Mouse (Mus musculus) spleen, postnatal 10 days (tissue): ENCODE results near the gene Ces3a.
"Not testable (repeated sequence)": the region's sequence is repeated elsewhere in the genome, so short reads cannot be mapped to it uniquely, and the experiment has no call there.

ENCODE experiments used
- DNase-seq, 2 experiments: peaks; one replicate each; pipeline ENCODE4 v3.0.0; 2021 to 2022; ENCODE audit warnings: low spot score in 2 of 2

The Ces3a gene

GRCm38 (mm10) chr8:105048371-105048854 is at the start of gene Ces3a:
Gene Ces3a, plus strand, starts transcription at chr8:105048601.
- DNase-seq: no peak

GRCm38 (mm10) chr8:104999183-104999582 is 49.2 kb upstream of the Ces3a start:
- DNase-seq: no peak

GRCm38 (mm10) chr8:105000586-105000985 is 47.8 kb upstream of the Ces3a start, which contains the start of gene Ces2h:
Gene Ces2h, plus strand, starts transcription at chr8:105000853.
- DNase-seq: no peak

GRCm38 (mm10) chr8:105010000-105010399 is 38.4 kb upstream of the Ces3a start:
- DNase-seq: peak in 1 of 2 experiments; percentile 1

GRCm38 (mm10) chr8:105011136-105011535 is 37.3 kb upstream of the Ces3a start:
- DNase-seq: peak in 1 of 2 experiments; percentile 49

- DNase-seq: no peak
Measured at GRCm38 (mm10) chr8:105014391-105014790, 34.0 kb upstream of the Ces3a start.

GRCm38 (mm10) chr8:105021954-105022353 is 26.4 kb upstream of the Ces3a start:
- DNase-seq: no peak

GRCm38 (mm10) chr8:105023087-105023486 is 25.3 kb upstream of the Ces3a start:
- DNase-seq: no peak

- peak in 1 of 2 experiments; percentile 48 for DNase-seq
Measured at GRCm38 (mm10) chr8:105025050-105025449, 23.4 kb upstream of the Ces3a start.

- no peak for DNase-seq
Measured at GRCm38 (mm10) chr8:105043510-105043909, 4.9 kb upstream of the Ces3a start.

- DNase-seq: no peak
Measured at GRCm38 (mm10) chr8:105045824-105046401, 2.5 kb upstream of the Ces3a start.

GRCm38 (mm10) chr8:105056211-105056610 is 7.8 kb downstream of the Ces3a start:
- no peak for DNase-seq

GRCm38 (mm10) chr8:105060056-105060455 is 11.7 kb downstream of the Ces3a start:
- no peak for DNase-seq

GRCm38 (mm10) chr8:105066761-105067160 is 18.4 kb downstream of the Ces3a start:
- DNase-seq: peak in 1 of 2 experiments; percentile 56

- DNase-seq: not testable (repeated sequence)
Measured at GRCm38 (mm10) chr8:105067905-105068304, 19.5 kb downstream of the Ces3a start.

- no peak for DNase-seq
Measured at GRCm38 (mm10) chr8:105068971-105069370, 20.6 kb downstream of the Ces3a start.

- no peak for DNase-seq
Measured at GRCm38 (mm10) chr8:105076601-105077000, 28.2 kb downstream of the Ces3a start.

GRCm38 (mm10) chr8:105077071-105077470 is 28.7 kb downstream of the Ces3a start:
- DNase-seq: no peak

GRCm38 (mm10) chr8:105078591-105078990 is 30.2 kb downstream of the Ces3a start:
- no peak for DNase-seq

- DNase-seq: no peak
Measured at GRCm38 (mm10) chr8:105080814-105081336, 32.5 kb downstream of the Ces3a start.

GRCm38 (mm10) chr8:105083449-105084050 is 35.1 kb downstream of the Ces3a start, which contains the start of gene Ces3b:
Gene Ces3b, plus strand, starts transcription at chr8:105083753.
- DNase-seq: no peak

GRCm38 (mm10) chr8:105088166-105088565 is 39.8 kb downstream of the Ces3a start:
- not testable (repeated sequence) for DNase-seq

GRCm38 (mm10) chr8:105088581-105088980 is 40.2 kb downstream of the Ces3a start:
- DNase-seq: no peak
